Mouse (Mus musculus) kidney, postnatal 0 days (tissue): ENCODE measurements around the gene Caskin2. TPM values are rescaled to one million over a fixed set of nuclear protein-coding genes. Genes with fewer than 3 reads are reported as not detected.

ENCODE experiments used
- ATAC-seq: fragments of 200-750 bp; cut with Nextera tagmentation; replicated peaks from 2 replicates; pipeline ENCODE4 v1.8.0; 2017; ENCODE audit warnings: low read depth, moderate number of reproducible peaks, moderate TSS enrichment, moderate library complexity; ENCODE audit not compliant: low FRiP score
- DNase-seq: peaks from one replicate; pipeline ENCODE4 v3.0.0-alpha.2; 2016; ENCODE audit warnings: low spot score
- H3K27ac ChIP-seq: fragments of 300-500 bp; sonication (generic); 2 replicates; pipeline ENCODE4 v1.5.1; 2014; ENCODE audit warnings: mild to moderate bottlenecking
- H3K27me3 ChIP-seq: fragments of 300-500 bp; sonication (generic); 2 replicates; pipeline ENCODE4 v1.6.1; 2014; ENCODE audit warnings: low read length, mixed read lengths; ENCODE audit not compliant: insufficient read depth
- H3K36me3 ChIP-seq: fragments of 300-500 bp; sonication (generic); 2 replicates; pipeline ENCODE4 v1.6.1; 2014; ENCODE audit warnings: low read length, mixed read lengths; ENCODE audit not compliant: insufficient read depth
- H3K4me1 ChIP-seq: fragments of 300-500 bp; sonication (generic); replicated peaks from 2 replicates; pipeline ENCODE4 v1.6.1; 2014; ENCODE audit warnings: antibody characterized with exemption, low read length, mixed read lengths; ENCODE audit not compliant: insufficient read depth
- H3K4me2 ChIP-seq: fragments of 300-500 bp; sonication (generic); 2 replicates; pipeline ENCODE4 v1.6.1; 2014; ENCODE audit warnings: mild to moderate bottlenecking, low read length, moderate library complexity, mixed read lengths
- H3K4me3 ChIP-seq: fragments of 300-500 bp; sonication (generic); replicated peaks from 2 replicates; pipeline ENCODE4 v1.5.1; 2014; ENCODE audit warnings: low read depth, low read length
- H3K9ac ChIP-seq: fragments of 300-500 bp; sonication (generic); 2 replicates; pipeline ENCODE4 v1.6.1; 2014; ENCODE audit warnings: low read depth, low read length
- H3K9me3 ChIP-seq: fragments of 300-500 bp; sonication (generic); replicated peaks from 2 replicates; pipeline ENCODE4 v1.6.1; 2016; ENCODE audit warnings: low read length, inconsistent platforms, mixed read lengths
- CTCF ChIP-seq: IDR thresholded peaks from 2 replicates; pipeline ENCODE4 v1.5.1; 2016; ENCODE audit warnings: antibody characterized with exemption, low read depth, mild to moderate bottlenecking, moderate library complexity
- WGBS: fragments of 180-500 bp; shearing (Covaris S2); extraction: QIAGEN DNeasy Blood & Tissue Kit; methylation state at CpG from one replicate; pipeline ENCODE4 v1.1.7; 2014; 5-methylcytosine and 5-hydroxymethylcytosine counted together
- polyA plus RNA-seq: library from polyadenylated mRNA; unstranded; fragments of >200 nt; fragmentation: Nextera tagmentation; extraction: Ambion mirVana; gene quantifications from 2 replicates; pipeline ENCODE4 v1.2.1, GENCODE M21; 2015

The Caskin2 gene
- polyA plus RNA-seq, 1 experiment from 2014 or later: 14.4 TPM

GRCm38 (mm10) chr11:115839732-115840131 is 26.3 kb upstream of the Caskin2 start:
- peak overlapping the region; percentile 32; the same call in 1 of the 2 replicates for H3K27ac ChIP-seq
- H3K4me3 ChIP-seq: no peak overlapping the region
- H3K9me3 ChIP-seq: no peaks in the 10 kb centered on the region
- no peak for TF ChIP-seq CTCF
- DNase-seq (no peak), ATAC-seq (no peak)
- H3K4me1 ChIP-seq: peaks cover 51% of the 10 kb centered on the region
- H3K36me3 ChIP-seq: no peaks in the 10 kb centered on the region; the same call in 1 of the 2 replicates
- 79% methylated on average over 3 of the region's 3 CpGs for WGBS
- no peak overlapping the region; the same call in 1 of the 2 replicates for H3K9ac ChIP-seq
- no peaks in the 10 kb centered on the region for H3K27me3 ChIP-seq
- H3K4me2 ChIP-seq: no peak overlapping the region

- Histone ChIP-seq H3K36me3 (no peaks in the 10 kb centered on the region), H3K4me1 (peaks cover 52% of the 10 kb centered on the region), H3K4me3 (no peak overlapping the region), H3K9ac (0 out of 2 replicates have a peak overlapping the region, but pooled peaks have one; percentile 8), H3K27ac (no peak overlapping the region), H3K9me3 (no peaks in the 10 kb centered on the region), H3K4me2 (no peak overlapping the region), H3K27me3 (no peaks in the 10 kb centered on the region)
- no peak for ATAC-seq
- 39% methylated on average over 4 of the region's 4 CpGs for WGBS
- DNase-seq: no peak
- TF ChIP-seq CTCF: no peak
Observed at GRCm38 (mm10) chr11:115838895-115839311, 25.5 kb upstream of the Caskin2 start.

GRCm38 (mm10) chr11:115837606-115838345 is 24.3 kb upstream of the Caskin2 start:
- Histone ChIP-seq H3K4me3 (no peak overlapping the region), H3K36me3 (no peaks in the 10 kb centered on the region), H3K27me3 (no peaks in the 10 kb centered on the region), H3K4me2 (no peak overlapping the region), H3K4me1 (peaks cover 57% of the 10 kb centered on the region), H3K9ac (no peak overlapping the region), H3K27ac (no peak overlapping the region; the same call in 1 of the 2 replicates), H3K9me3 (no peaks in the 10 kb centered on the region)
- TF ChIP-seq CTCF: no peak
- ATAC-seq (no peak), DNase-seq (no peak)
- 82% methylated on average over 22 of the region's 22 CpGs for WGBS

- Histone ChIP-seq H3K27ac (peak overlapping the region; percentile 92), H3K9me3 (no peaks in the 10 kb centered on the region), H3K4me2 (no peak overlapping the region), H3K4me3 (no peak overlapping the region), H3K27me3 (no peaks in the 10 kb centered on the region), H3K4me1 (peaks cover 57% of the 10 kb centered on the region), H3K36me3 (no peaks in the 10 kb centered on the region), H3K9ac (no peak overlapping the region)
- ATAC-seq (no peak), DNase-seq (no peak)
- TF ChIP-seq CTCF: no peak
- WGBS: 40% methylated on average over 11 of the region's 11 CpGs
Observed at GRCm38 (mm10) chr11:115836656-115837395, 23.4 kb upstream of the Caskin2 start.

- peak overlapping the region; percentile 92 for H3K27ac ChIP-seq
- no peak for DNase-seq
- peak overlapping the region; percentile 19; the same call in 1 of the 2 replicates for H3K4me2 ChIP-seq
- H3K9ac ChIP-seq: peak overlapping the region; percentile 47; the same call in 1 of the 2 replicates
- ATAC-seq: no peak
- no peak overlapping the region for H3K4me3 ChIP-seq
- no peaks in the 10 kb centered on the region for H3K27me3 ChIP-seq
- H3K36me3 ChIP-seq: no peaks in the 10 kb centered on the region
- TF ChIP-seq CTCF: no peak
- peaks cover 72% of the 10 kb centered on the region for H3K4me1 ChIP-seq
- H3K9me3 ChIP-seq: no peaks in the 10 kb centered on the region
- 42% methylated on average over 6 of the region's 6 CpGs for WGBS
Observed at GRCm38 (mm10) chr11:115834033-115834432, 20.6 kb upstream of the Caskin2 start.

- Histone ChIP-seq H3K4me2 (peak overlapping the region; percentile 44), H3K9me3 (no peaks in the 10 kb centered on the region), H3K9ac (peak overlapping the region; percentile 40; the same call in 1 of the 2 replicates), H3K4me3 (no peak overlapping the region), H3K36me3 (no peaks in the 10 kb centered on the region), H3K4me1 (peaks cover 73% of the 10 kb centered on the region), H3K27me3 (no peaks in the 10 kb centered on the region), H3K27ac (peak overlapping the region; percentile 92)
- peak; percentile 62 for DNase-seq
- ATAC-seq: no peak
- TF ChIP-seq CTCF: peak; percentile 25; the same call in 1 of the 2 replicates
- 16% methylated on average over 8 of the region's 8 CpGs for WGBS
Observed at GRCm38 (mm10) chr11:115833021-115833513, 19.6 kb upstream of the Caskin2 start.
